Mouse (Mus musculus) heart, adult 2 months (tissue): ENCODE measurements at regions not wholly inside any gene's neighbourhood (a gene's known extent, or its start where the extent isn't known, plus 50 kb on each side); places are given as distances from the start of the nearest gene placed in this dataset.

Experiments
- CTCF ChIP-seq: fragments of 200-600 bp; IDR thresholded peaks from 2 replicates; pipeline ENCODE4 v1.8.1; 2022; ENCODE audit warnings: antibody characterized with exemption, mild to moderate bottlenecking, moderate library complexity
- EP300 ChIP-seq: fragments of 200-500 bp; IDR thresholded peaks from 2 replicates; pipeline ENCODE4 v1.6.1; 2011; ENCODE audit warnings: low read depth, low read length, control low read depth; ENCODE audit not compliant: insufficient read depth
- POLR2A ChIP-seq: fragments of 200-500 bp; IDR thresholded peaks from 2 replicates; pipeline ENCODE4 v1.6.1; 2011; ENCODE audit warnings: mild to moderate bottlenecking, low read depth, low read length, control low read depth; ENCODE audit not compliant: insufficient read depth

GRCm38 (mm10) chr8:50264757-50265156, 1421.0 kb upstream of the Tenm3 start:
- TF ChIP-seq POLR2A (no peak), CTCF (no peak), EP300 (no peak)
